Mouse (Mus musculus): ENCODE data around the gene Pdrg1.

DNA sequence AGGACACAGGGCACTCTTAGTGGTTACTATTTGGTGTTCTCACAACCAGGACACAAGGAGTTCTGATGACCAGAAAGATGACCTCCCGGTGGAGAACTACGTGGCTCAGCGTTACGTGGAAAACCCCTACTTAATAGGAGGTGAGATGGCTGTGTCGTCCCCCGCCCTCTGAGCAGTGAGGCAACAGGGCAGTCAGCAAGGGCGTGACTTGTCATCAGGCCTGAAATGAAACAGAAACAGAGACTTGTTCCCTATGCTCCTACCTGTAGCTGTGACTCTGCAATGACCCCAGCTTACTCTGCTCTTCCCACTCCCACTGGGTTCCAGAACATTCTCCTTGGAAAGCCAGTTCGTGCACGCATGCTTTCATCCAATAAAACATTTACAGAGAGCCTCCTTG, 23.7 kb downstream of the Pdrg1 start:
- TF ChIP-seq CTCF (IDR thresholded peaks at IDR 0.05; ENCODE audit: low read depth) (no peak), EP300 (optimal IDR thresholded peaks at IDR 0.05) (no peak)

Measured in stomach, postnatal 0 days (tissue).